In the genomic region with DNA sequence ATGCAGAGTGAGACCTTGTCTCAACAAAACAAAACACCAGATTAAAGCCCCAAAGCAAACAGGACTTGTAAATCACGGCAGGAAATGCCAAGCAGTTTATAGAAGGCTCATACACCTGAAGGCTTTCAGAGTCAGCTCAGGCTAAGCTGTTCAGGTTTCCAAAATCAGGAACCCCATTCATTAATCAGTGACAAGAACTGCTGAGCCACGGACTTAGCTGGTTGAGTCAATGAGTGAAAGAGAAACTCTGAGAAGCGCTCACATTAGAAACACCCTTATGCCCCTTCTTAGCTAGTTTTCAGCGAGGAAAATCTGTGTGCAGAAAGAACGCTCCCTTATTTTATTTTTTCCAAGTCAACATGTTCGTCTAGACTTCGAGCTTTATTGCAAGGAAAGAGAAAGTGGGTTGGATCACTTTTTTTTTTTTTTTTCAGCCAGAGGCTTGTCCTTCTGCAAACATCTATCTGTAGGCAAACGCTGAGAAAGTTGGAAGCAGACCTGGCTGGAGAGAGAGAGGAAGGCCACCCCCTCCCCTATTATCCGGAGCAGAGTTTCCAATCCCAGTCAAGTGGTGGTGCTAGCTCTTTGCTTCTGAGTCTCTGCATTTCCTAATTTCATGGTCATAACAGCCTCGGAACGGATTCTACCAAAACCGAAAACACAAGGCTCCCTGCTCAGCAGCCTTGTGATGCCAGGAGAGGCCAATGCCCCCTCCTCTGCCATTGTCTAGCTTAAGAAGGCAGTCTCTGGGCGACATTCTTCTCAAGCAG, we compare ENCODE assay signal across 8 mouse cellular contexts. TPM values are rescaled to one million over a fixed set of nuclear protein-coding genes. Genes with fewer than 3 reads are reported as not detected.
DNase-seq lines count a peak whose midpoint lies in the region; ATAC-seq and TF ChIP-seq lines count a peak whose summit lies in the region.

Gene Esr1, plus strand, starts transcription at position 208 of the 770 bp plus-strand sequence.

- TF ChIP-seq CTCF in midbrain, postnatal 0 days (IDR thresholded peaks at IDR 0.05) = peak; percentile 47

- no peaks in the 10 kb centered on the region for H3K27me3 ChIP-seq in midbrain, postnatal 0 days (ENCODE audit: insufficient read depth, low read length)
- H3K27me3 ChIP-seq in midbrain, embryonic 16.5 days (ENCODE audit: control insufficient read depth, insufficient read depth, low read depth, low read length) = no peaks in the 10 kb centered on the region
- no peaks in the 10 kb centered on the region for H3K27me3 ChIP-seq in heart, embryonic 15.5 days
- H3K27me3 ChIP-seq in liver, embryonic 11.5 days (replicated peaks; ENCODE audit: control insufficient read depth, insufficient read depth, low read length) = no peaks in the 10 kb centered on the region
- H3K27me3 ChIP-seq in forebrain, embryonic 15.5 days = no peaks in the 10 kb centered on the region

- no peaks in the 10 kb centered on the region for H3K9me3 ChIP-seq in midbrain, postnatal 0 days (ENCODE audit: low read length)
- no peaks in the 10 kb centered on the region for H3K9me3 ChIP-seq in midbrain, embryonic 16.5 days (replicated peaks; ENCODE audit: control insufficient read depth, low read length, poor library complexity, severe bottlenecking)
- no peaks in the 10 kb centered on the region for H3K9me3 ChIP-seq in heart, embryonic 15.5 days (replicated peaks)
- H3K9me3 ChIP-seq in liver, embryonic 11.5 days (ENCODE audit: control insufficient read depth, low read length) = peaks cover 3% of the 10 kb centered on the region; the same call in 1 of the 2 replicates
- H3K9me3 ChIP-seq in forebrain, embryonic 15.5 days = no peaks in the 10 kb centered on the region

- H3K4me2 ChIP-seq in midbrain, postnatal 0 days (ENCODE audit: low read depth, low read length, poor library complexity, severe bottlenecking) = no peak within 1 kb of the TSS
- H3K4me2 ChIP-seq in midbrain, embryonic 16.5 days (ENCODE audit: low read length) = no peak within 1 kb of the TSS
- H3K4me2 ChIP-seq in heart, embryonic 15.5 days = peak within 1 kb of the TSS; percentile 58
- H3K4me2 ChIP-seq in liver, embryonic 11.5 days = peak within 1 kb of the TSS; percentile 46
- no peak within 1 kb of the TSS for H3K4me2 ChIP-seq in forebrain, embryonic 15.5 days (replicated peaks)

- 44% methylated on average over 13 of the region's 13 CpGs for WGBS in midbrain, postnatal 0 days
- WGBS in midbrain, embryonic 16.5 days = 53% methylated on average over 13 of the region's 13 CpGs
- WGBS in heart, embryonic 15.5 days = 39% methylated on average over 13 of the region's 13 CpGs
- WGBS in liver, embryonic 11.5 days = 42% methylated on average over 13 of the region's 13 CpGs
- 52% methylated on average over 13 of the region's 13 CpGs for WGBS in forebrain, embryonic 15.5 days

- H3K4me1 ChIP-seq in midbrain, postnatal 0 days (ENCODE audit: insufficient read depth, low read length) = no peaks in the 10 kb centered on the region
- H3K4me1 ChIP-seq in midbrain, embryonic 16.5 days (ENCODE audit: control insufficient read depth, insufficient read depth, low read length) = no peaks in the 10 kb centered on the region
- no peaks in the 10 kb centered on the region for H3K4me1 ChIP-seq in heart, embryonic 15.5 days (replicated peaks)
- H3K4me1 ChIP-seq in liver, embryonic 11.5 days (replicated peaks; ENCODE audit: control insufficient read depth, insufficient read depth, low read length) = no peaks in the 10 kb centered on the region
- no peaks in the 10 kb centered on the region for H3K4me1 ChIP-seq in forebrain, embryonic 15.5 days

- no peak within 1 kb of the TSS for H3K9ac ChIP-seq in midbrain, postnatal 0 days (replicated peaks; ENCODE audit: low read length, poor library complexity, severe bottlenecking)
- no peak within 1 kb of the TSS for H3K9ac ChIP-seq in midbrain, embryonic 16.5 days (ENCODE audit: low read depth, low read length)
- H3K9ac ChIP-seq in heart, embryonic 15.5 days = 0 out of 2 replicates have a peak within 1 kb of the TSS, but pooled peaks have one; percentile 35
- no peak within 1 kb of the TSS for H3K9ac ChIP-seq in liver, embryonic 11.5 days (ENCODE audit: low read depth, low read length)
- no peak within 1 kb of the TSS for H3K9ac ChIP-seq in forebrain, embryonic 15.5 days (replicated peaks)

- DNase-seq in midbrain, postnatal 0 days (ENCODE audit: low spot score) = no peak
- DNase-seq in brain, adult 2 months (ENCODE audit: low read depth, low spot score) = peak; percentile 30
- no peak for DNase-seq in liver, embryonic 11.5 days (ENCODE audit: low spot score)
- DNase-seq in cerebellum, adult 11 months = no peak
- DNase-seq in spleen, postnatal 4 days (ENCODE audit: low spot score in 2 of 2) = no peak

- no peak within 1 kb of the TSS for H3K27ac ChIP-seq in midbrain, postnatal 0 days (ENCODE audit: low read depth, low read length)
- H3K27ac ChIP-seq in midbrain, embryonic 16.5 days (ENCODE audit: low read length) = no peak within 1 kb of the TSS
- no peak within 1 kb of the TSS for H3K27ac ChIP-seq in heart, embryonic 15.5 days
- H3K27ac ChIP-seq in liver, embryonic 11.5 days (ENCODE audit: low read depth, low read length) = no peak within 1 kb of the TSS
- no peak within 1 kb of the TSS for H3K27ac ChIP-seq in forebrain, embryonic 15.5 days (replicated peaks)

- no peaks in the 10 kb centered on the region for H3K36me3 ChIP-seq in midbrain, postnatal 0 days (ENCODE audit: insufficient read depth, low read length)
- no peaks in the 10 kb centered on the region for H3K36me3 ChIP-seq in midbrain, embryonic 16.5 days (ENCODE audit: control insufficient read depth, insufficient read depth, low read length)
- no peaks in the 10 kb centered on the region for H3K36me3 ChIP-seq in heart, embryonic 15.5 days
- no peaks in the 10 kb centered on the region for H3K36me3 ChIP-seq in liver, embryonic 11.5 days (ENCODE audit: control insufficient read depth, insufficient read depth, low read length)
- H3K36me3 ChIP-seq in forebrain, embryonic 15.5 days = no peaks in the 10 kb centered on the region

- no peak for ATAC-seq in midbrain, postnatal 0 days (ENCODE audit: low FRiP score)
- ATAC-seq in midbrain, embryonic 16.5 days = no peak
- no peak for ATAC-seq in heart, embryonic 15.5 days (replicated peaks; ENCODE audit: insufficient number of reproducible peaks, insufficient read depth, low FRiP score, low read depth)
- no peak for ATAC-seq in liver, embryonic 11.5 days (replicated peaks; ENCODE audit: low FRiP score)
- no peak for ATAC-seq in forebrain, embryonic 15.5 days (replicated peaks)

- 0 out of 2 replicates have a peak within 1 kb of the TSS, but pooled peaks have one; percentile 5 for H3K4me3 ChIP-seq in midbrain, postnatal 0 days (ENCODE audit: low read depth, low read length)
- no peak within 1 kb of the TSS for H3K4me3 ChIP-seq in midbrain, embryonic 16.5 days (ENCODE audit: low read depth, low read length)
- peak within 1 kb of the TSS; percentile 40 for H3K4me3 ChIP-seq in heart, embryonic 15.5 days
- H3K4me3 ChIP-seq in liver, embryonic 11.5 days (ENCODE audit: low read depth, low read length) = peak within 1 kb of the TSS; percentile 23; the same call in 1 of the 2 replicates
- H3K4me3 ChIP-seq in forebrain, embryonic 15.5 days = no peak within 1 kb of the TSS

RNA-seq across cellular contexts. Expression of gene Esr1, which starts in this region (rescaled TPM):
- 0.71 and 1.1 TPM in 2 replicates for total RNA-seq in midbrain, postnatal 0 days (2014; rRNA removed)
- 0.74 and 0.84 TPM in 2 replicates for polyA plus RNA-seq in midbrain, postnatal 0 days (2015; fragmentation: Nextera tagmentation; extraction: Ambion mirVana)
- 0.60 and 0.63 TPM in 2 replicates for polyA plus RNA-seq in midbrain, embryonic 16.5 days (2015; fragmentation: Nextera tagmentation; extraction: Ambion mirVana)
- polyA plus RNA-seq in heart, embryonic 15.5 days (2015; fragmentation: Nextera tagmentation; extraction: Ambion mirVana) = 0.43 and 0.58 TPM in 2 replicates
- 0.05 and 0.14 TPM in 2 replicates for polyA plus RNA-seq in liver, embryonic 11.5 days (2014; fragmentation: Nextera tagmentation; extraction: Ambion mirVana)
- 0.15 and 0.25 TPM in 2 replicates for polyA plus RNA-seq in forebrain, embryonic 15.5 days (2015; fragmentation: Nextera tagmentation; extraction: Ambion mirVana)

Comparison
In these comparisons a context has a peak if more than half of its experiments do, and no peak if none do; other contexts are left out.
1. H3K4me3 ChIP-seq: peak in midbrain, postnatal 0 days (single experiment), heart, embryonic 15.5 days (single experiment) and liver, embryonic 11.5 days (single experiment); none in midbrain, embryonic 16.5 days (single experiment) and forebrain, embryonic 15.5 days (single experiment).
2. H3K4me2 ChIP-seq: peak in heart, embryonic 15.5 days (single experiment) and liver, embryonic 11.5 days (single experiment); none in midbrain, postnatal 0 days (single experiment), midbrain, embryonic 16.5 days (single experiment) and forebrain, embryonic 15.5 days (single experiment).